Mouse (Mus musculus) kidney, adult 2 months (tissue): ENCODE measurements around the gene Purb.

Source experiments
- CTCF ChIP-seq: fragments of 200-500 bp; conservative IDR thresholded peaks from 2 replicates; pipeline ENCODE4 v1.5.1; 2011; ENCODE audit warnings: low read depth, mild to moderate bottlenecking, control low read depth, low read length, moderate library complexity, mixed read lengths; ENCODE audit not compliant: insufficient read depth, insufficient read length
- POLR2A ChIP-seq: fragments of 200-500 bp; IDR thresholded peaks from one replicate; pipeline ENCODE4 v1.6.1; 2011; ENCODE audit warnings: low read depth, low read length, control low read depth

GRCm38 (mm10) chr11:6523662-6524088 lies 48.0 kb upstream of the Purb start:
- TF ChIP-seq CTCF (no peak), POLR2A (no peak)
